Mouse (Mus musculus) heart, postnatal 0 days (tissue): Measurements from ENCODE around the gene Myo9a.

Source experiments
- CTCF ChIP-seq: IDR thresholded peaks from 2 replicates; pipeline ENCODE4 v1.5.1; 2016; ENCODE audit warnings: antibody characterized with exemption, control low read depth, low read depth
- EP300 ChIP-seq: IDR thresholded peaks from 2 replicates; pipeline ENCODE4 v1.6.1; 2016; ENCODE audit warnings: antibody characterized with exemption, low read depth

DNA sequence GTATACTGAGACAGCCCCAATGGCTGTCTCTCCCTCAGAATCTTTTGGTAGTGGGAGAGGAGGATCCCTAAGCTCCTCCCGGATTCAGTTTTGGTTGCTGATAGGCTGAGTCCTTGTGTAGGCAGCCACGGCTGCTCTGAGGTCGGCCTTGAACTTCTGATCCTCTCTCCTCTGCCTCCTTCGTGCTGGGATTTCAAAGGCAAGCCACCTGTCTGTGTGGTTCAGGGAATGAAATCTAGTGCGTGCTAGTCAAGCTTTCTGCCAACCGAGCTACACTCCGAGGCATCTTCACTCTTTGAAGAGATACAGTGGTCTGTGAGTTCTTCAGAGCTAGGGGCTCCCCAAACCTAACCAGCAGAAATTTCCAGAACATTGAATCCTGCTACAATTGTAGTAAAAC lies 202.9 kb downstream of the Myo9a start:
- TF ChIP-seq CTCF (no peak), EP300 (no peak)
